Mouse (Mus musculus): ENCODE measurements around the gene Gm17469.

The Gm17469 gene

GRCm38 (mm10) chrX:124629593-124629992 lies at the start of gene Gm17469:
Gene Gm17469 (plus strand): TSS chrX:124629893.
- in situ Hi-C loops (cut with MboI, MseI): loop anchor here (25.0 kb wide), 2 partner anchors 417 to 1408 kb away; no protein-coding TSS in a partner anchor
